Mouse (Mus musculus): ENCODE results near the gene Tmem203.

The Tmem203 gene

GRCm38 (mm10) chr2:25292856-25293255 is 37.6 kb downstream of the Tmem203 start:
- DNase-seq, result peak; percentile 77

- DNase-seq, result no peak
These were observed 38.5 kb downstream of the Tmem203 start for GRCm38 (mm10) chr2:25293706-25294105.

GRCm38 (mm10) chr2:25297093-25297492 is 41.9 kb downstream of the Tmem203 start:
- no peak for DNase-seq

GRCm38 (mm10) chr2:25298046-25298445 is 42.8 kb downstream of the Tmem203 start:
- DNase-seq, result no peak

GRCm38 (mm10) chr2:25303452-25303851 is 48.2 kb downstream of the Tmem203 start:
- no peak for DNase-seq

- DNase-seq, result no peak
These were observed 48.9 kb downstream of the Tmem203 start for GRCm38 (mm10) chr2:25303931-25304656.

GRCm38 (mm10) chr2:25304657-25305541 is 49.7 kb downstream of the Tmem203 start:
- peak; percentile 26 for DNase-seq

Measured in liver (tissue).